Mouse (Mus musculus): Measurements from ENCODE around the gene Aoc3. TPM values are rescaled to one million over a fixed set of nuclear protein-coding genes. Genes with fewer than 3 reads are reported as not detected.

Aoc3 gene
- total and polyA plus RNA-seq, 2 experiments: 0.16 to 0.18 TPM

DNA sequence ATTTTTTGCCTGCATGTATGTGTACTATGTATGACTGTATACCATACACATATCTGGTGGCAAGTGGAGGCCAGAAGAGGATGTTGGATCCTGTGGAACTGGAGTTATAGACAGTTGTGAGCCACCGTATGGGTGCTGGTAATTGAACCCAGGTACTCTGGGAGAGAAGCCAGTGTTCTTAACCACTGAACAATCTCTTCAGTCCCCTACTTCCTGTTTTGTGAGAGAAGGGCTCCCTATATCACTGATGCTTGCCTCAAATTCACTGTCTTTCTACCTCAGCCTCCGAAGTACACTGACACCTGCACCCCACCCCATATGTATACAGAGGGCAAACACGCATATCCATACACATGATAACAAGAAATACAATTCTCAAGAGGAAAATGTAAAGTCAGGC is 19.3 kb upstream of the Aoc3 start:
- H3K9ac ChIP-seq (ENCODE audit: low read depth, low read length): no peak overlapping the region
- no peak overlapping the region for H3K4me3 ChIP-seq (ENCODE audit: insufficient read depth, low read depth, low read length)
- no peak for DNase-seq (ENCODE audit: extremely low read depth, low read depth, low spot score)
- no peak overlapping the region for H3K27ac ChIP-seq (replicated peaks; ENCODE audit: insufficient read depth, low read depth, low read length)
- TF ChIP-seq POLR2A (IDR thresholded peaks at IDR 0.05; ENCODE audit: extremely low read depth, insufficient read depth, low read length) (no peak), CTCF (IDR thresholded peaks at IDR 0.05; ENCODE audit: low read depth, low read length) (no peak)
- no peaks in the 10 kb centered on the region for H3K36me3 ChIP-seq (ENCODE audit: control insufficient read depth, insufficient read depth, low read length)
- 91% methylated on average over 3 of the region's 3 CpGs for WGBS
- no peaks in the 10 kb centered on the region for H3K4me1 ChIP-seq (ENCODE audit: control insufficient read depth, insufficient read depth, low read length)
- H3K27me3 ChIP-seq (ENCODE audit: control insufficient read depth, insufficient read depth, low read length): no peaks in the 10 kb centered on the region
- H3K79me2 ChIP-seq (ENCODE audit: control insufficient read depth, insufficient read depth, low read length): peaks cover under 1% of the 10 kb centered on the region

DNA sequence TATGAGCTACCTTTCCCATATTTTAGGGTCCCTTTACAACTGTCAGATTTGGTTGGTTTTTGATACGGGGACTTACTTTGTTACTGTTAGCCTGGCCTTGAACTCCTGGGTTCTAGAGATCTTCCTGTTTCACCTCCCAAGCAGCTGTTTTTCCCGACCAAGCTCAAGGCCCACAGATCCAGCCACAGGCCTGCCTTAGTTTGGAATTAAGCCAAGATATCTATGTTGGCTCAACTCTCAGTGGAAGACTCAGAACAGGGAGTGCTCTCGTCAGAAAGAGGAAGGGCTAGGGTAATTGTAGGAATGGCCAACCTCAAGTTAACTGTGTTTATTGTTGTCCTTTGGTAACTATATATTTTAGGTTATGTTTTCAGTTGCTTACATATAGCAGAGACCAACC is 18.3 kb upstream of the Aoc3 start:
- 44% methylated on average over 3 of the region's 3 CpGs for WGBS
- H3K27ac ChIP-seq (replicated peaks; ENCODE audit: insufficient read depth, low read depth, low read length): no peak overlapping the region
- H3K9ac ChIP-seq (ENCODE audit: low read depth, low read length): no peak overlapping the region
- TF ChIP-seq POLR2A (IDR thresholded peaks at IDR 0.05; ENCODE audit: extremely low read depth, insufficient read depth, low read length) (no peak), CTCF (IDR thresholded peaks at IDR 0.05; ENCODE audit: low read depth, low read length) (no peak)
- H3K4me3 ChIP-seq (ENCODE audit: insufficient read depth, low read depth, low read length): no peak overlapping the region
- DNase-seq (ENCODE audit: extremely low read depth, low read depth, low spot score): no peak
- peaks cover 10% of the 10 kb centered on the region for H3K79me2 ChIP-seq (ENCODE audit: control insufficient read depth, insufficient read depth, low read length)
- H3K36me3 ChIP-seq (ENCODE audit: control insufficient read depth, insufficient read depth, low read length): no peaks in the 10 kb centered on the region
- H3K27me3 ChIP-seq (ENCODE audit: control insufficient read depth, insufficient read depth, low read length): no peaks in the 10 kb centered on the region
- H3K4me1 ChIP-seq (ENCODE audit: control insufficient read depth, insufficient read depth, low read length): no peaks in the 10 kb centered on the region

DNA sequence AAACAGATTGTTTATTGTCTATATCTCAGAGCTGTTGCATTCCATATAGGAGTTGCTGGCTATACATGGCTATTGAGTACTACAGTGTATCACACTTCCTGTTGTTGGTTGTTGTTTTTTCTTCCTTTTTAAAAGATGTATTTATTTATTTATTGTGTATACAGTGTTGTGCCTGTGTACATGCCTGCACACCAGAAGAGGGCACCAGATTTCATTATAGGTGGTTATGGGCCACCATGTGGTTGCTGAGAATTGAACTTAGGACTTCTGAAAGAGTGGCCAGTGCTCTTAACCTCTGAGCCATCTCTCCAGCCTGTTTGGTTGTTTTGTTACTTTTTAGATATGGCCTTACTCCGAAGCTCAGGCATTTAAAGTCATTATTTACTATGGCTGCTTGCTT is 15.8 kb upstream of the Aoc3 start:
- 0 out of 2 replicates have a peak, but pooled peaks cover 1% of the 10 kb centered on the region for H3K4me1 ChIP-seq (ENCODE audit: control insufficient read depth, insufficient read depth, low read length)
- no peak overlapping the region for H3K27ac ChIP-seq (replicated peaks; ENCODE audit: insufficient read depth, low read depth, low read length)
- 97% methylated on average over 1 of the region's 1 CpGs for WGBS
- H3K4me3 ChIP-seq (ENCODE audit: insufficient read depth, low read depth, low read length): no peak overlapping the region
- no peak overlapping the region for H3K9ac ChIP-seq (ENCODE audit: low read depth, low read length)
- H3K27me3 ChIP-seq (ENCODE audit: control insufficient read depth, insufficient read depth, low read length): no peaks in the 10 kb centered on the region
- no peak for TF ChIP-seq CTCF (IDR thresholded peaks at IDR 0.05; ENCODE audit: low read depth, low read length)
- TF ChIP-seq POLR2A (IDR thresholded peaks at IDR 0.05; ENCODE audit: extremely low read depth, insufficient read depth, low read length): no peak
- peak; percentile 16 for DNase-seq (ENCODE audit: extremely low read depth, low read depth, low spot score)
- peaks cover 10% of the 10 kb centered on the region for H3K79me2 ChIP-seq (ENCODE audit: control insufficient read depth, insufficient read depth, low read length)
- peaks cover 10% of the 10 kb centered on the region for H3K36me3 ChIP-seq (ENCODE audit: control insufficient read depth, insufficient read depth, low read length)

DNA sequence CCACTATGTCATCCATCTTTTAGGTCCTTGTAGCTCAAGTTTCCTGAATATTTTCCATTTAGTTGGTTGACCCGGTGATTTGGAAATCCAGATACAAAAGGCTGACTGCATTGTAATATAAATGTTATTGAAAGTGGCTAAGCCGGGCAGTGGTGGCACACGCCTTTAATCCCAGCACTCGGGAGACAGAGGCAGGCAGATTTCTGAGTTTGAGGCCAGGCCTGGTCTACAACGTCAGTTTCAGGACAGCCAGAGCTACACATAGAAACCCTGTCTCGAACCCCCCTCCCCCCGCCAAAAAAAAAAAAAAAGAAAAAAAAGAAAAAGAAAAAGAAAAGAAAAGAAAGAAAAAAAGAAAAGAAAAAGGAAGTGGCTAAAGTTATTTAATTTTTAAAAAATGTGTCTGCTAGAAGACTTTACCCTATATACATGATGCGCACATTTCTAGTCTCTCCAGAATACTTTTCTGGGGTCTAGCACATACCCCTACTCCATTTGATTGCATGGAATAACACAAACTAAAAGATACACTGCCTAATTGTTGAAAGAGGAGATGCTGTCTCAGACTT is 15.2 kb upstream of the Aoc3 start:
- Histone ChIP-seq H3K9ac (ENCODE audit: low read depth, low read length) (no peak overlapping the region), H3K4me1 (ENCODE audit: control insufficient read depth, insufficient read depth, low read length) (0 out of 2 replicates have a peak, but pooled peaks cover 1% of the 10 kb centered on the region), H3K4me3 (ENCODE audit: insufficient read depth, low read depth, low read length) (peak overlapping the region; percentile 84; the same call in 1 of the 2 replicates)

DNA sequence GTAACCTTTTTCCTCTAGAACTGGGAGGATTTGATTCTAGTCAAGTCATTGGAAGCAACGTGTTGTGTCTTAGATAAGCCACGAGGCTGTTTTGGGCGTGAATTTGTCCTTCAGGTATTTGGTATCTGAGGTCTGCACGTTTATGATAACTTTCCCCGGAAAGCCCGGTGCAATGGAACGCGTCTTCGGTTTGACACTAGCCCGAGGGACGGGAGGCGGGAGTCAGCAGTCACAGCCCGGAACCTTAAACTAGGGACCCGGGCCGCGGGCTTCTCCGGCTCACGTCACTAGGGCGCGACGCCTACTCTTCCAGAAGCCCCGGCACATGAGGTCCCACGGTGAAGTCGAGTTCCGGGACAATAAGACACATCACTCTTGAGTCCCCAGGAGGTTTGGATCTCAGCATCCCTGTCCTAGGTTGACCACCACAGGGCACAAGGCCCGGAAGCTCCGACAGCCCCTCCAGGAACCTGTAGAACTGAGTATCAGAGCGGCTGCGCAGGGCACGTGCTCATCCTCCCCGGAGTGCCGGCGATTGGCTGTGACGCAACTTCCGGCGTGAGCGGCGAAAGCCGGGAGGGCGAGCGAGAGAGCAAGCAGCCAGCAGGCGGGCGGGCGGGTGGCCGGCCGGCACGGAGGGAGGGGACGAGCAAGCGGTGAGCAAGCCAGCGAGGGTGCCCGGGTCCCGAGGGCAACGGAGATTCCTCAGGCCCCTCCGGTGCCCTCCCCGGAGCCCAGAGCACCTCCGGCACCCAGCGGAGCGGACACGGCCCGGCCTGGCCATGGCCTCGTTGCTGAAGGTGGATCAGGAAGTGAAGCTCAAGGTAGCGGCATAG is 14.5 kb upstream of the Aoc3 start, which contains the start of gene Psme3:
Gene Psme3, plus strand, starts transcription at position 549 of the 836 bp plus-strand sequence.
- H3K27ac ChIP-seq (replicated peaks; ENCODE audit: insufficient read depth, low read depth, low read length): peak within 1 kb of the TSS; percentile 66
- peak within 1 kb of the TSS; percentile 83 for H3K9ac ChIP-seq (ENCODE audit: low read depth, low read length)
- peak; percentile 77 for DNase-seq (ENCODE audit: extremely low read depth, low read depth, low spot score)
- WGBS: under 1% methylated on average over 61 of the region's 62 CpGs
- TF ChIP-seq POLR2A (IDR thresholded peaks at IDR 0.05; ENCODE audit: extremely low read depth, insufficient read depth, low read length) (peak; percentile 64; the same call in 1 of the 2 replicates), CTCF (IDR thresholded peaks at IDR 0.05; ENCODE audit: low read depth, low read length) (no peak)
- H3K36me3 ChIP-seq (ENCODE audit: control insufficient read depth, insufficient read depth, low read length): peaks cover 23% of the 10 kb centered on the region
- peaks cover 10% of the 10 kb centered on the region for H3K79me2 ChIP-seq (ENCODE audit: control insufficient read depth, insufficient read depth, low read length)
- H3K4me1 ChIP-seq (ENCODE audit: control insufficient read depth, insufficient read depth, low read length): 0 out of 2 replicates have a peak, but pooled peaks cover 1% of the 10 kb centered on the region
- H3K27me3 ChIP-seq (ENCODE audit: control insufficient read depth, insufficient read depth, low read length): no peaks in the 10 kb centered on the region
- peak within 1 kb of the TSS; percentile 84 for H3K4me3 ChIP-seq (ENCODE audit: insufficient read depth, low read depth, low read length)

More for the DNA sequence above, 15.2 kb upstream of the Aoc3 start:
- no peak for TF ChIP-seq POLR2A (IDR thresholded peaks at IDR 0.05; ENCODE audit: extremely low read depth, insufficient read depth, low read length)
- TF ChIP-seq CTCF (IDR thresholded peaks at IDR 0.05; ENCODE audit: low read depth, low read length): no peak
- Histone ChIP-seq H3K27ac (replicated peaks; ENCODE audit: insufficient read depth, low read depth, low read length) (peak overlapping the region; percentile 66; the same call in 1 of the 2 replicates), H3K36me3 (ENCODE audit: control insufficient read depth, insufficient read depth, low read length) (peaks cover 16% of the 10 kb centered on the region), H3K79me2 (ENCODE audit: control insufficient read depth, insufficient read depth, low read length) (peaks cover 10% of the 10 kb centered on the region), H3K27me3 (ENCODE audit: control insufficient read depth, insufficient read depth, low read length) (no peaks in the 10 kb centered on the region)
- 85% methylated on average over 8 of the region's 8 CpGs for WGBS
- no peak for DNase-seq (ENCODE audit: extremely low read depth, low read depth, low spot score)
